Mouse (Mus musculus): ENCODE measurements at regions not wholly inside any gene's neighbourhood (a gene's known extent, or its start where the extent isn't known, plus 50 kb on each side); places are given as distances from the start of the nearest gene placed in this dataset.

DNA sequence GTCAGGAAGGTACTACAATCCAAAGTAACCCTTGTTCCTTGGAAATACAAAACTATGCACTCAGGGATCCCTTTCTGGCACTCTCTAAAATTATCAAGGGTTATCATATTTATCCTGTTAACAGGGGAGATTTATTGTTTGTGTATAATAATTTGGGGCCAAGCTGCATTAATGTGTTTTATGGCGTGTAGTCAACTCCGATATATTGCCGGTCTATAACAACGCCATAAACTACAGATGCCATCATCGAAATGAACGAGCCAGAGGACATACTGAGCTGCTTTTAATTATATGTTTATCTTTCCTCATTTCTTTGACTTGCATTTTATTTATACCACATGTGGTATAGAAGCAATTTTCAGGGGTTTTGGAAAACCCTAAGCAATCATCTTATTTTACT is 147.2 kb downstream of the Nr2f2 start:
- no peak for DNase-seq (ENCODE audit: low spot score in 2 of 2)

DNA sequence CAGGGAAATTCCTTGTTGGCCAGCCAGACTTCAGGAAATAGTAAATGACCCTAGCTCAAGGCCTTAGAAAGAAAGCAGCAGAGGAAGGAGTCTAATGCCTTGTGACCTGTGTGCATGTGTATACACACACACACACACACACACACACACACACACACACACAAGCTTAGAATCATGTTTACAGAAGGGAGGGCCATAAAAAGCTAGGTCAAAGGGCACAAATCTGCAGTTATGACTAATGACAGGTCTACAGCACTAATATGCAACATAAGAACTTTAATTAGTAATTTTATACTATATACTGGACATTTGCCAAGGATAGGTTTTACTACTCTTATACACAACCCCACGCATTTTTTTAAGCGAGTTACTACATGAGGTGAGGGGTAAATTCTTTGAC is 149.4 kb downstream of the Nr2f2 start:
- no peak for DNase-seq (ENCODE audit: low spot score in 2 of 2)

DNA sequence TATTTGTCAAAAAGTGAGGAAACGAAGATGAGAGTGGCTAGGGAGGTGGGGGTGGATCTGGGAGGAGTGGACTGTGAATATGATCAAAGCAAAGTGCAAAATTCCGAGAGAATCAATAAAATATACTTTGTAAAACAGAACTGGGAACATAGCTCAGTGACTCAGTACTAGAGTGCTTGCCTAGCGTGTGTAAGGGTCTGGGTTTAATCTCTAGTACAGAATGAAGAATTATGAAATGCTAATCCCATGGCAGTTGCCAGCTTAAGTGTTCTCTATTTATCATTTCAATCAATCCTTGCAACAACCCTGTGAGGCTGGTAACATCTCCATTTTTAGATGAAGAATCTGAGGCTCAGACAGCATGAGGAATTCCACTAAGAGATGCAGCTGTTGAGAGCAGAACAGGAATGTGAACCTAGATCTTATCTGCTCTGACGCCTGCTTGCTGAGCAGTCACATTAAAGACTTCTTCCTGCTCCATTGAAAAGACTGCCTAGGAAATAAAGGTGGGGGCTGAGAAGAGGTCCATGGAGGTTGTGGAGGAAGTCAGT is 152.5 kb downstream of the Nr2f2 start:
- no peak for DNase-seq (ENCODE audit: low spot score in 2 of 2)

DNA sequence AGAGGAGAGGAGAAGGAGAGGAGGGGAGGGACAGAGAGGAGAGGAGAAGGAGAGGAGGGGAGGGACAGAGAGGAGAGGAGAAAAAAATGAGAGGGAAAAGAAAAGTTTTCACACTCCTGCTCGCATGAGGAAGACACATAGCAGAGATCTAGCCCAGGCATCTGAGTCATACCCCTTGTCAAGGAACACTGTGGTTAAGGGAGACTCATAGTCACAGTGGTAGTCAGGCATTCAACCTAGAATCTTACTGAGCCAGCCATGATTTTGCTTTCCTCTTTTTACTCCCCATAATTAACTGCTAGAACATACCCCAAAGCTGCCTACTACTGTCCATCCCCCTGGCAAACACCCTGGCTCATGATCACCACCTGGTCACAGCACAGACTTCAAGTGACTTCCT is 160.6 kb downstream of the Nr2f2 start:
- DNase-seq (ENCODE audit: low spot score in 2 of 2), result no peak

DNA sequence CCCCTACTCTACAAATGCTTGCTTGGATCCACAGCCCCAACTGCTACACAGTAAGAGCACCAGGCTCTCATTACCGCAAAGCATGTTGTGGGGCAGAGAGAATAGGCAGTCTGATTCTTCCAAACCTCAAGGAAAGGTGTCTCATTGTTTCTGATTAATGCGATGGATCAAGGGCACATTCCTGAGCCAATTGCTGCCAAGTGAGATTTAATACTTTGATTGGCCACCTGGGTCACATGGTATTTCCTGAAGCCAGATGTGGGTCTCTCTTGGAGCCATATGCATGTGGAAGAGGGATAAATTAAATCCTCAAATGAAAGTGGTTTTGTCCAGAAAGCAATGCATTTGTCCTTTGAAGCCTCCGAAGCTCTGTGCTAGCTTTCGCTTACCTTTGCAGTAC is 166.3 kb downstream of the Nr2f2 start:
- DNase-seq (ENCODE audit: low spot score in 2 of 2), result no peak

DNA sequence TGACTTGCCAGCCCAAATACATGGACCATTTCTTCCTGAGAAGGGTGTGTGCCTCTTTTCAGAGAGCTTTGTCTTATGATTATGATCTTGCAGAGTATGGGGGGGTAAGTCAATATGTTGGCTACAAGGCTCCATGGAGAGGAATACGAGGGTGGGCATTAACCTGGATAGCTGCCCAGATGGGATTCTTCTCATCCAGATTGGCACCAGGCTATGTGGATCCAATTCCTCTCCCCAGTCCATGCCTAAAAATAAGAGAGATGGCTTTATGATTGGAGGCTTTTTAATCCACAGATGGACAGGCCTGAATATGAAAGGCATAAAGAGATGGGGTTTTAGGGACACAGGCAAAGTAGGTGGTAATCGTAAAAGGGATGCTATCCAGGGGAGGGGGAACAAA is 187.6 kb downstream of the Nr2f2 start:
- DNase-seq (ENCODE audit: low spot score in 2 of 2), result no peak

DNA sequence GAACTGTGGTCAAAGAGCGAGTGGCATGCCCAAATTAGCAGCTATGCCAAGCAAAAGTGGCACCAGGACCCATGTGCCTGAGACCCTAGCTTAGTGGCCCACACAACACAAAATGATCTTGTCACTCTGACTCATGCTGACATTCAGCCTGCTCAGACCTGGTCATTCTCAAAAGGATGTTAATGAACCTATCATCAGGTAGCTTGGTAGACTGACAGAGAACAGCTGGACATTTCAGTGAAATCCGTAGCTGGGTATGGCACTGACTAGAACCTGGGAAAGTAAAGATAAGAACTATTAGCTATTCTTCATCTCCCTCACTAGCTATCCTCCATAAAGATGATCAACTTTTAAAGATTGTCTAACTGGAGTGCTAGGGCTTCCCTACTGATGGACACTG is 188.5 kb downstream of the Nr2f2 start:
- no peak for DNase-seq (ENCODE audit: low spot score in 2 of 2)

DNA sequence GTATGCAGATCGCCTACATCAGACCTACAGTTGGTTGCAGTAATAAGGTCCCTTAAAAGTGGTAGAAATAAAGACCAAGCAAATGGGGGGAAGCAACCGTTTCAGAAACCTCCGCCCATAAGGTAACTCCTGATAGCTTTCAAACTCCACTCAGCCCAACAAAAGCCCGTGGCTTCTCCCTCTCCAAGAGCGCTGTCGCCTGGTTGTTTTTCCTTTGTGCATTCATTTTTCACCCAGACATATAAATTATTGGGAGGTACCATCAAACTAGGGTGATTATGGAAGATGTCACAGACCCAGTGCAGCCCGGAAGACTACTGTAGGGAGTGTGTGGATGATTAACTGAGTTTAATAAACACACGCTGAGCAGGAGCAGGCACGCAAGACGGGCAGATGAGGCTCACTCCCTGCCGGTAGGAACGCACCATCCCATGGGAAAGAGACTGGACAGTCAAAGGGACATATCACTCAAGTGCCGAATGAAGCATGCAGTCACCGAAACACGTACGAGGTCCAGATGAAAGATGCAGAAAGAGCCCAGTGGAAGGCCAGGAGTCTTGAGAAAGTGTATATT is 189.8 kb downstream of the Nr2f2 start:
- no peak for DNase-seq (ENCODE audit: low spot score in 2 of 2)

DNA sequence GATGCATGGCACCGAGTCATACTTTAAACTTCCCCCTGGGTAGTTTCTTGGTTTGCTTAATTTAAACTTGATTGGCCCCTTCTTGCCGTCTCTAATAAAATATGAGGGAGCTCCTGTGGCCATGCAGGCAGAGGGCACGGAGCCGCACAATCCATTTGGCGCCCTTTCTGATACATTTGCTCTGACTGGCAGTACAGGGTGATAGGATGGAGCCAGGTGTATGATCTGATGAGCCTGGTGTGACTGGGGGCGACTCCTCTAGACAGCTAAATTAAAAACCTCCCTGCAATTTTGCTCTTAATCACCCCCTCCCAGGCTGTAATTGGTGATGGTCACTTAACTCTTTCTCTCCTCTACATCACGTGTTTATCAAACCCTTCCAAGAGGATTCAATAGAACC is 190.4 kb downstream of the Nr2f2 start:
- DNase-seq (ENCODE audit: low spot score in 2 of 2), result no peak

DNA sequence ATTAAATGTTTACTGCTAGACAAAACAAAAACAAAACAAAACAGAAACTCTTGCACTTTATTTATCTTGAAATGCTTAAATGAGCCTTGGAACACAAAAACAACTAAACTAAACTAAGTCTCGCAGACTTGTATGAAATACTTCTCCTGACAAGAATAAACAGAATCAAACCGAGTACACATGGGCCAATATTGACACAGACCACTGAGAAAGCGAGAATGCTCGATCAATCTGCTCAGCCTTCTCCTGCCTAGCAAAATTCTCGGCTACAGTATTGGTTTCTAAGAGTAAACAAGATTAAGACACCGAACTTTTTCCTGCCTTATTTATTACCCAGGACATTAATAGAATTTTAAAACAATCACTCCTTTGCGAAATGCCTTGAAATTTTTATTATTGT is 194.1 kb downstream of the Nr2f2 start:
- DNase-seq (ENCODE audit: low spot score in 2 of 2), result no peak

DNA sequence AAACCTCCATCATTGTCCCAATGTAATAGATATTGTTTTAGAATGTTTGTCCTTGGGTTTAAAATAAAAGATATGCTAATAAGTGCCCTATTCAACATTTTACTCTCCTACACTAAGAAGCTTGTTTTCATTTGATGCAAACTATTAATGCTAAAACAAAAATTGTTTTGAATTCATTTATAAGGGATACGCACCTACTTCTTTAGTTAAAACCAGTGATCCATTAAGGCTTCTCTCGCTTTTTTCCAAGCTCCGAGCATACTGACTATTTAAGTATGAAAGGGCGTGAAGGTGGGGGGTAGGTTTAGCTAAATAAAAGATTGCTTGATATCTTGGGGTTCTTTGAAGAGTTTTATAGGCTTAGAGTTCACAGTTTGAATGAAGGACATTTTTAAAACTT is 195.1 kb downstream of the Nr2f2 start:
- DNase-seq (ENCODE audit: low spot score in 2 of 2), result no peak

DNA sequence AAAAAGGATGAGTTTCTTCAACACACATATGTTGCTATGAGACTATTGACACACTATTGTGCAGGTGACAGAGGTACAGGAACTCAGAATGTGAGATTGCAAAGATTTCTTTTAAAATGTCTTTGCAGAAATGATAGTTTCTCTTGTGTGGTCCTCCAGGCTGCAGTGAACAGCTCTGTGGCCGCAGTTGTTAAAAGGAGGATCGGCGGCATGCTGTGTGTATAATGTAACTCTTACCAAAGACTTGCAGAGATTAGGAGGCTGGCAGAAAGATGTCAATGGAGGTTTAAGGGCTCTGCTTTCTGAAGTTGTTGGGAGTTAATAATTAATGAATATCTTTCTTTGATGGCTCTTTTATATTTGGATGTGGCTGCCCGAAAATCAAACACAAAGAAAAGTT is 198.5 kb downstream of the Nr2f2 start:
- no peak for DNase-seq (ENCODE audit: low spot score in 2 of 2)

DNA sequence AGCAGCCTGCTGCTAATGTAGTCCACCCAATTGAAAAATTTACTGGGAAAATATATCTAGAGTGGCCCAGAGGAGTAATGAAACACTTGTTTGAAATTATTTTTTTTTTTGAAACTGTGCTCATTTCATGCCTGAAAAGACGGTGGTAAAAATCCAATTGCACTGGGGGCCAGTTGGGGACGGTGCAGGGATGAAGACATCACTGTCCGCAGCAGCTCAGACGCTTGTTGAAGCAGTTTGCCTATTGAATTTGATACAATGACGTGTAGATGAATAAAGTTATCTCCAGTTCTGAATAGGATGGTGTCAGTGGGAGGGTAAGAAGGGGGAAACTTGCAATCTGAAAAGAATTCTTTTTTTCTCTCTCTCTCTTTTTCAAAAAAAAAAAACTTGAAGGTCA is 200.5 kb downstream of the Nr2f2 start:
- DNase-seq (ENCODE audit: low spot score in 2 of 2), result no peak

DNA sequence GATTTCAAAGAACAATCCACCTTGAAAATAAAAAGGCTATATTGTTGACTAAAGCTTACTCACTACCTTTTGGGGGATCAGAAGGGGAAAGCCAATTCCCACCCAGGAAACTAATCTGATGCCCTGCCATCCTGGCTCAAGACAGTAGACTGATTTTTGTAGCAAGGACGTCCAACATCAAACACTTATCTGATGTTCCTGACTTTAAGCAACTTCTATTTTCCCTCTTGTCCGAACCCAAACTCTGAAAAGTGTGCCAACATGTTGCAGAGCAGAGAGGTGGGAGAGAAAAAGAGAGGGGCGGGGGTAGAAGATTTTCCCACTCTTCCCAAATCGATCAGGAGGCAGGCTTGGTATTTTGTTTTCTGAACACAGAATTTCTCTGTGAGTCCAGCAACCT is 201.0 kb downstream of the Nr2f2 start:
- no peak for DNase-seq (ENCODE audit: low spot score in 2 of 2)

DNA sequence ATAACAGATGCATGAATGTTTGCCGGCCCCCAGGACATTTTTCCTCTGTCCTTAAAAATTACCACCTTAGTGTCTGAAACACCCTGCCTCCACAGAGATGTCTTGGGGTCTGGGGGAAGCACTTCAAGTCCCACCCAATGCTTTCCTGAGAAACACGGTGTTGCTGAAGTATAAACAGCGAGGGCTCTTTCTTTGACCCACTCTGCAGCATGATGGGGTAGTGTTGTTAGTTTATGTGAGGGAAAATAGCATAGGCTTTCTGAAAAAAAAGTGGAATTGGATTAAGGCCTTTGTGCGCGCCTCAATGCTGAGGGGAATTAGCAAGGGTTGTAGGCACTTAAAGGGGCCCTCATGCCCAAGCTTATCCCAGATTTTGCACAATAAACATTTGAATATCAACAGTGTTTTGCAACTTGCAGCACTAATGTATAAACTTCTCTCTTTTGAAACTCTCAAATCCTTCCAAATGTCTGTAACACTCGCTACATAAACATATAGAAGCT is 201.8 kb downstream of the Nr2f2 start:
- no peak for DNase-seq (ENCODE audit: low spot score in 2 of 2)

DNA sequence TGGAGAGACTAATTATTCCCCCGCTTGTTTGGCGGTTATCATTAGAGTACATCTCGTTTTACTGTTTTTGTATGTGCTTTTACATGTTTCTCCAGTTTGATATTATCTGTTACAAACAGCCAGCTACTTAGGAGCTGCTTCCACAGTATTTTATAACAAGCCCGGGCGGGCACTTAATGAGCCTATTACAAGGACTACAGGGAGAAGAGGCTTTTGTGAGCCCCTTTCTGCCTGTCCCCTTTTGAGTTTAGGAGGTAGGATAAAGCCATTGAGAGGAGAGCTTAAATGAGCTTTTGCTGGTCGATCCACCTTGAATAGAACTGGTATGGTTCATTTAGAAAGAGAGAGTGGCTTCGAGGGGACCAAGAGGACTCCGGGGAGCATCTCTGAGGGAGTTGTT is 208.0 kb downstream of the Nr2f2 start:
- no peak for DNase-seq (ENCODE audit: low spot score in 2 of 2)

DNA sequence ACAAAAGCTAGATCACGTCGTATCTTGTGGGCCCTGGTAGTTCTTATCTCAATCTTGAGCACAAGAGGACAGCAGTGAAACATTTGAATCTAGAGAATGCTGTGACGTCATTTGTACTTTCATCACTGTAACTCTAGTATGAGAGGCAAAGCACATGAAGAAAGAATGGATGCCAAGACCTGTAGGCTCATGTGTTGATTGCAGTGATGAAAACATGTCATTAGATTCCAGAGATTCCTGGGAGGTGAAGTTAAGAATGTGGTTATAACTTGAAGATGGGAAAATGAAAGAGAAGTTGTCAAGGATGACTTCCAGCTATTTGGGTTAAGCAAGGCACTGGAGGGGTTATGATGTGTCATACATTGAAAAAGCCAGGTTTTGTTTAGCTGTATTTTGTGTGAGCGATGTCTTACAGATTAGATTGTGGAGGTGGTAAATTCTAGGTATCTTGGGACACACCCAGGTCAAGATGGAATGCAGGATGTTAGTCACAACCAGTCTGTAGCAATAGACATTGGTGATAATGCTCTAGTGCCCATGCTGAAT is 221.7 kb downstream of the Nr2f2 start:
- no peak for DNase-seq (ENCODE audit: low spot score in 2 of 2)

DNA sequence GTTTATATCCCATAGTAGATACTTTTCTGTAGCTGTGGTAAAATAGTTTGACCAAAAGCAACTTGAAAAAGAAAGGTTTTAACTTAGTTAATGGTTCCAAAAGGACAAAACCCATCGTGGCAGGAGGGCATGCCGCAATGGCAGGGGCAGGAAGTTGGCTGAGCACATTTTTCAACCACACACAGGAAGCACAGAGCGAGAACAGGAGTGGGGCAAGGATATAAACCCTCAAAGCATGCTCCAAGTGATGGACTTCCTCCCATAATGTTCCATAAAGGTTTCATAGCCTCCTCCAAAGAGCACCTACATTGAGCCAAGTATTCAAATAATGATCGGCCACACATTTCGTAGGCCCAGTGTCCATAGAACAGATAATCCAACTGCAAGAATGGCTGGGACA is 229.7 kb downstream of the Nr2f2 start:
- no peak for DNase-seq (ENCODE audit: low spot score in 2 of 2)

DNA sequence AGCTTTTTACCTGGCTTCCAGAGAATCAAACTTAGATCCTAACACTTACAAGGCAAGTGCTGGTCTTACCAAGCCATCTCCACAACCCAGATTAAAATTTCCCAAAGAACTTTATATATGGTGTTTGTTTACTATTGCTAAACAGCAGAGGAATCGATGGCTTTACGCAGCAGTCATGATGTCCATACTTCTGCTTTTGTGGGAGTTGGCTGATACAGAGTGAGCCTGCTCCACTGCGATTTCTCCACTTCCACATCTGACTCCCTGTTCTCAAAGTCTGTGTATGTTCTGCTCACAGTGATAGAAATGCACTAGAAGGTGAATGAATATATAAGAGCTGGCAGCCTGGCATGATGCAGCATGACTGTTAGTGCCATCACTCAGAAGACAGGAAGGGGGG is 231.1 kb downstream of the Nr2f2 start:
- no peak for DNase-seq (ENCODE audit: low spot score in 2 of 2)

DNA sequence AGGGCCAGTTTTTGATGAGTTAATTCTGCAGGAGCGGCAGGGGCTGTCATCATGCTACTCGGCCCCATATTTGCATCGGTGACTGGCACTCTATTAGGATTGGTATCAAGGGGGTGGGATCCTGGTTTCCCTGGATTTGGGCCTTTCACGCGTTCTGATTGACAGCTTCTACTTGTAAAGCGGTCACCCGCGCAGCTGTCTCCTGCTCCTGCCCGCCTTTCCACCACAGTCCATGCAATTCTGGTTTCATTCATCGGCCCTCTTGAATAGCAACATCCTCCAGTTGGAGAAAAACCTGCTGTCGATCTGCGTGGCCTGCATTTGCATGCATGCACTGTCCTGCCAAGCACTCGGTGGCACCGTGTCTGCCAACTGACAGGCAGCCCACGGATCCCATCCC is 236.6 kb downstream of the Nr2f2 start:
- DNase-seq (ENCODE audit: low spot score in 2 of 2), result peak; percentile 24 to 42

DNA sequence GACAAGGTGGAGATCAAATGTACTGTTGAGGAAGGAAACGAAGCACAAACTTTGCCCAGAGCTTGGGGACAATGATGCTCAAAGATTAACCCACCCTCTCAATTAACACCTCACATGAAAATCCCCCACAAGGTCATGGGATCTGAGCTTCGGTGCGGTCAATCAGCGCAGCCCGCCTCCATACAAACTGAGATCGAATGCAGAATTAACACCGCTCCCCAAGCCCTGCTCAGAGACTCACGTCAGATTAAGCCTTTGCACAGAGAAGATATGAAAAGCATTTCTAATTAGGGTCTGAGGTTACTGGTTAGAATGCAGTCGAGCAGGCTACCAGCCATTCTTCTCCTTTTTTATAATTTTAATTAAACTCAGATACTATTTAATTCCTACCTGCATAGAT is 243.7 kb downstream of the Nr2f2 start:
- DNase-seq (ENCODE audit: low spot score in 2 of 2), result no peak

DNA sequence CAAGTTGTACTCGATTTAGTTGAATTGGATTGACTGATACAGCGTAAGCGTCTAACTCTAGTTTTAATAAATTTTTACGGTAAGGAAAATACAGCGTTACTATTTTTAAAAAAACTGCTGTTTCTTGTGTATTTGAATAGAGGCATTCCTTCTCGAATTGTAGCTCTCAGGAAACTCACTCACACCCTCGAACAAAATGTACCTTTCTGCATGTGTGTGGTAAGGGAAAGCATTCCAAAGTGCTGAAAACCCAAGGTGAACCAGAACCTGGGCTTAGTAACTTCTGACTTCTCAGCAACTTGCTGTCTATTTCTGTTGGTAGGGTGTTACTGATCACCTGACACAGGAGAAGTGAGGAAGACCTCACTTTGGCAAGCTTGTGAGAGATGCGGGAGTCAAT is 247.0 kb downstream of the Nr2f2 start:
- no peak for DNase-seq (ENCODE audit: low spot score in 2 of 2)

DNA sequence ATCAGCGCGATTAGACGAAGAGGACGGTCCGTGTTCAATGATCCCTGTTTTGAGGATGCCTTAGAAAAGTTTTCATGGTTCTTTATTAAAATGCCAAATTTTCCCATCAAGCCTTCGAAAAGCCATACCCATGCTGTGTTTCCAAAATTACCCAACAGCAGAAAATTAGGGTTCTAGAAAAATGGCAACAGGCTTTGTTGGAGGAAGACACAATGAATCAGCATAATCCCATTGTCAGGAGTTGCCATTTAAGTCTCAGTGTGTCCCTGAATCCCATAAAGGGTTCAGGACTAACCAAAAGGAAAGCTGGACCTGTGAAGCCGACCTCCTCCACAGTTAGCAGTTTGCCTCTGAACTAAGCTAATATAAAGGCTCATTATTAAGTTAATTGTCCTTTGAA is 247.6 kb downstream of the Nr2f2 start:
- no peak for DNase-seq (ENCODE audit: low spot score in 2 of 2)

All from layer of hippocampus, postnatal 10 days (tissue).